Mouse (Mus musculus): Measurements from ENCODE around the gene Cap2. TPM values are rescaled to one million over a fixed set of nuclear protein-coding genes. Genes with fewer than 3 reads are reported as not detected.

The Cap2 gene
- polyA plus RNA-seq, 1 experiment: 159 TPM

DNA sequence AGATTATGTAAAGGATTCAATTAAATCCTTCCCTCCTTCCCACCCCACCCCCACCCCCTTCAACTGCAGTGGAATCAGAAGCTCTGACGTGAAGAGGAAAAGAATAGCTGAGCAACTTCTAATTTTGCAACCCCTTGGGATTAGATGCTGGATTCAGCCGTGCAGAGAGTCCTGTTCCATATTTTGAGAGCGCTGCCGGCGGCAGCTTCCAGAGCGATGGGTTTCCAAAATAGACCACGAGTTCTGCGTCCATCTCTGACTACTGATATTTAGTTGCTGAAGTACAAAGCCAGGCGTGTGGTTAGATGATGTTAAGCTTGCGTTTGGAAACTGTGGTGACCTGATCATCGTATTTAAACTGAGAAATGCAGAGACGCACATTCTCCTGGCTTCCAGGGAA is 22.1 kb downstream of the Cap2 start:
- DNase-seq (ENCODE audit: extremely low spot score in 1 of 2, low spot score in 1 of 2): peak; percentile 31 to 67

DNA sequence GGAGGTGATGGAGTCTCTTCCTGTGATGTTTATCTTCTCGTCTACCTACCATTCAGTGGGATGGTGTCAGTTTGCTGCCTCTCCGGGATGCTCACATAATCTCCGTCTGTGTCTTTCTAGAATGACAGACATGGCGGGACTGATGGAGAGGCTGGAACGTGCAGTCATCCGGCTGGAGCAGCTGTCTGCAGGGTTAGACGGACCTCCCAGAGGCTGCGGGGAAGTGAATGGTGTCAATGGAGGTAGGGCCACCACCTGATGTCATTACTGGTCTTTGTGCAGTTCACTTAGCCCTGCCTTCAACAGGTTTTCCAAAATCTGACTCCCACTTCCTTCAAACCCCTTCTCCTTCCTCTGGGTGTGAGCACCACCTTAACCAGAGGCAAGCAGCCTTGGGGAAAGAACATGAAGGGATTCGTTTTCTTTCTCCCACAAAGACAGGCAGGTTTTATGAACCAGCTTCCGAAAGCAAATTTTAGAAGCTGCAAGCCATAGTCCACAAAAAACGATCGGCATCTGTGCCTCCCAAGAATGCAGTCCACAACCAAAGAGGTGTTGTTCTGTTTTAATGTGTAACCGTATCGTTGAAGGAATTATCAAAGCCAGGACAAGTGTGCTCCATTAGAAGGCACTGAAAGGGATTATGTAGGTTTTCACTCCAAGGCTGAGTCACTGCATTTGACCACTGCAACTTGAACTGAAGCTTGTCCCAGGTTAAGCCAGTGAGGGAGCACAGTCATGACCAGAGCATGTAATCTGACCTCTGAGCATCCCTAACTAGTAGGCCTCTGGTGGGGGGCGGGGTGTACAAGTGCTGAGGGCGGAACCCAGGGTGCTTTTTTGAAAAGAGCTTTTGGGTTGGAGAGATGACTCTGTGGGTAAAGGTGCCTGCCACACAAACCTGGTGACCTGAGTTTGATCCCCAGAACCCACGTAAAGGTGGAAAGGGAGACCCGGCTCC is 23.9 kb downstream of the Cap2 start:
- no peak for DNase-seq (ENCODE audit: extremely low spot score in 1 of 2, low spot score in 1 of 2)

DNA sequence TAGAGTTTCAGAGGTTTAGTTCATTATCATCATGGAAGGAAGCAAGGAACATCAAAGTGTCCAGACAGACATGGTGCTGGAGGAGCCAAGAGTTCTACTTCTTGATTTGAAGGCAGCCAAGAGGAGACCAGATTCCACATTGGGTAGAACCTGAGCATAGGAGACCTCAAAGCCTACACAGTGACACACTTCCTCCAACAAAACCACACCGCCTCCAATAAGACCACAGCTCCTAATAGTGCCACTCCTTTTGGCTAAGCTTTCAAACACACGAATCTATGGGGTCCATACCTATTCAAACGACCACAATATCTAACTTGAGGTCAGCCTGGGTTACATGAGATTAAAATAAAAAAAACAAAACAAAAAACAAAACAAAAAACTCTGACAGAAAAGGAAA is 25.0 kb downstream of the Cap2 start:
- DNase-seq (ENCODE audit: extremely low spot score in 1 of 2, low spot score in 1 of 2): no peak

DNA sequence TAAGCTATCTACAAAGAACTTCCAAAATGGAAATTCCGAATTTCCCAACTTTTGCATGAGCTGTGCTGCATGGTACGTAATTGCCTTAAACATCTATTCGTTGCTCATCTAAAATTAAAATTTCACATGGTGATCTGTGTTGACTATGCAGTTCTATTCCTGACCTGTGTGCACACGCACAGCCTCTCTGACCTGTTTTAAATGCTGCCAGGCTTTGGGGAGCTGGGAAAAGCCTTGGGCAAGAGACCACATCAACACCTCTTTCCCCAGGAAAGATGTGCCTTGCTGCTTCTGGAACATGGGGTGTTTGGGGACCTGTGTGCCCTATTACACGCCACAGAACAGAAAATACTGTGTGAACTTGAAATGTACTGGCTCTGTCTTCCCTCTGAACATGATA is 25.7 kb downstream of the Cap2 start:
- DNase-seq (ENCODE audit: extremely low spot score in 1 of 2, low spot score in 1 of 2): no peak

DNA sequence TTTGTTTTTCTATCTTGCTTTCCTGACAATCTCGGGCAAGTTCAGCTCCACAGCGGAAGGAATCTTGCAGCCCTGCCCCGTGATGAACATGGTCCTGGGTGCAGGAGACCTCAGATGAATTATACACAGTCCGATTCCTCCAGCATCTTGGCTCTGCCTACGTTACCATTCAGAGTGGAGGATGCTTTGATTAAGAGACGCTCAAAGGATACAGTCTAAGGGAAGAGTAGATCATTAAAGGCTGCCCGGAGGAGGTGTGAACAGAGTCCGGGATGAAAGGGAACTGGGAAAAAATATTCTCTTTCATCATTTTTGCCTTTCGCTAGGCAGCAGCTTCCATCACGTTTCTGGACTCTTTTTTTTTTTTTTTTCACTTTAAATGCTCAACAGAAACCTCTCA is 27.4 kb downstream of the Cap2 start:
- no peak for DNase-seq (ENCODE audit: extremely low spot score in 1 of 2, low spot score in 1 of 2)

DNA sequence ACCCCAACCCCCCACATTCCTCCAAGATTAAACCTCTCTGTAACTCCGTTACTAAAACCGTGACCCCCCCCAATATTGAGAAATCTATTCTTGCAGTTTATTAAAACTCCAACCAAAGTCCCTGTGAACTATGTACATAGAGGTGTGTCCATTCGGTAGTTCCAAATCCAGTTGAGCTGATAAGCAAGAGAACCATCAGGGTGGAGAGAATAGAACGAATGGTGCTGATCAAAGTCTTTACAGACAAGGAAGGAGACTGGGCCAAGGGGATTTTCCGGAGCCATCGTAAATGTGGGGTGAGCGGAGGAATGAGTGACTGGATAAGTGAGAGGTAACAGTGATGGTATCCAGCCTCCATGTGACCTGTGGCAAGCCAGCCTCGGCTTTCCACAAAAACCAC is 28.9 kb downstream of the Cap2 start:
- no peak for DNase-seq (ENCODE audit: extremely low spot score in 1 of 2, low spot score in 1 of 2)

DNA sequence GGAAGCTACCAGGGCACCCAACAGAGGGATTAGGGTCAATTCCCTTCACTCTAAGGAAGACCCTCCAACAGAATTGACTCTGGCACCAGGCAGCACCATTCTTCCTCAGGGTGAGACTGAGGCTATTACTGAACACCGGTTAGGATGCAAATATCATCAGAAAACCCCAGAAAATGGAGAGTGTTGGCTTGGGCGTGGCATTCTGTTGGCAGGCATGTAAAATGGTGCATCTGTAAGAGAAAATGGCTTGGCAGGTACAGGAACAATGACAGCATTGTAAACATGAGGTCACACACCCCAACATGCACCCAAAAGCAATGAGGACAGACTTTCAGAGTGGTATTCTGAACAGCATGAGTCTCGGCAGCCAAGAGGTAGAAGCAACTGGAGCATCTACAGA is 30.0 kb downstream of the Cap2 start:
- DNase-seq (ENCODE audit: extremely low spot score in 1 of 2, low spot score in 1 of 2): no peak

DNA sequence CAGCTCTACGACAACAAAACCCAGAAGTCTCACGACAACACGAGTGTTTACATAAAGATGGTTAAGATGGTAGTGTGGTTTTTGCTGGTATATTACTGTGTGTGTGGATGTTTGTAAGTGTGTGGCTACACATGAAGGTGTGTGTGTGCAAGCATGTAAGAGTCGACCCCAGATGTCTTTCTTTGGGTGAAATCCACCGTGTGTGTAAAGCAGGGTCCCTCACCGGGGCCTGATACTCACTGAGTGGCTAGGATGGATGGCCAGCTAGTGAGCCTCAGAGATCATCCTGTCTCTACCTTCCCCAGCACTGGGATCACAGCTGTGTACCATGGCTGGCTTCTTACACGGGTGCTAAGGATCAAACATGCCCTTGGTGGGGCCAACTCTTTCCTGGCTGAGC is 30.6 kb downstream of the Cap2 start:
- DNase-seq (ENCODE audit: extremely low spot score in 1 of 2, low spot score in 1 of 2): no peak

DNA sequence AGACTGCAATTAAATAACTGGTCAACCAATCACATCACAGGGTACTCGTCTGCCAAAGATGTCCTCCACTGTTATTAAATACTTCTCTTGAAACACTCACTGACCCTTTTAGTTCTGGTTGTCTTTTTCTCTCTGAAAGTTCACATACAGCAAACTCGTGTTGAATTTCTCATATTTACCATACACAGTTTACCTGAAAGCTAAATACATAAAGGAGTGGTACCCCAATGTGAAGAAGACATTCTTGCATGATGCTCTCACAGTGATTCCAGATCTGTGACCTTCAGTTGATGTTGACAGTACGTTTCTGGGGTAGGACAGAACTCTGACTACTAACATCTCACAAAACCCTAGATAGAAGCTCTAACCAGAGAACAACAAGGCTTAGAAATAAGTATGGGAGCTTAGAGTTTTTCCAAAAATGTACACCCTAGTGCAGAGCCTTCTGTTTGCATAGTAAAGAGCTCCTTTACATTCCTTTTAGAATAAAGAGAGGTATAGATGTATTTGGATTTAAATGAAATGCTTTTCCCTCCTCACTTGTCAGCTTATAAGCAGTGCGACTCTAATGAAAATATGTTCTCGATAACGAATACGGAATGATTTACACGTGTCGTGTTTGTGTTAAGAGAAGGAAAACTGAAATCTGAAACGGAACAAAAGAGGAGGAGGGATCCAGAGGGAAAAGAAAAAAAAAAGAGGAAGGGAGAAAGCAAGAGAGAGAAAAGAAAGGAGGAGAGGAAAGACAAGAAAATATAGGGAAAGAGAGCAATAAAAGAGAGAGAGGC is 31.9 kb downstream of the Cap2 start:
- no peak for DNase-seq (ENCODE audit: extremely low spot score in 1 of 2, low spot score in 1 of 2)

DNA sequence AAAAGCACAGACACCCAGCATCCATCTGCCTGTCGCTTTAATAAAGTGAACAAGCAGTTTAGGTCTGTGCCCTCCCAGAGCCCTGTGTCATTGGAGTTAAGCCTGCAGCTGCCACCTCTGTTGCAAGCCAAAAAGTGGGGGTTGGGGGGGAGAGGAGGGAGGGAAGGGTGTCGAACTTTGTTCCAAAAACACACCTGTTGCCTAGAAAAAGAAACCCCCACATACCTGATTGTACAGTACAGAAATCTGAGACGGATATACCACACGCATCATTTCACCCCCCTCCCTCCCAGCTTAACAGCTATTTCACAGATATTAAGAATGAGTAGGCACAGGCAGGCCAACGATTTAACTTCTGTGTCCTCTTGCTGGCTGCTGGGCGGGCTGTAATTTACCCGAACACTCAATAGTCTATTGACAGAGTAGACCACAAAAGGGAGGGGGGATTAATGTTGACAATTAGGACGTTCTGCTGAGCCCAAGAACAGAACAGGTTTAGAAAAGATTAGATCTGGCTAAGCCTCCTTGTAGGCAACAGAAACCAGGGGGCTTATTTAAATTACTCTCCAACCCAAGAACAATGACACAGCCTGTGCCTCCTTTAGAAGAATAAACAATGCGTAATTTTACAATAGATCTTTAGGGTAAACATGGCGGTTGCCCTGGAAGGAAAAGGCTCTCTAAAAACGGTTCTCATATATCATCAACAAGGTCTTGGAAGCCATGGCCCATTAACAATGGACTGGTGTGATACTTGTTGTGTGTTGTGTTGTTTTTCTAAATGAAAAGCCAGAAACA is 32.7 kb downstream of the Cap2 start:
- DNase-seq (ENCODE audit: extremely low spot score in 1 of 2, low spot score in 1 of 2): no peak

DNA sequence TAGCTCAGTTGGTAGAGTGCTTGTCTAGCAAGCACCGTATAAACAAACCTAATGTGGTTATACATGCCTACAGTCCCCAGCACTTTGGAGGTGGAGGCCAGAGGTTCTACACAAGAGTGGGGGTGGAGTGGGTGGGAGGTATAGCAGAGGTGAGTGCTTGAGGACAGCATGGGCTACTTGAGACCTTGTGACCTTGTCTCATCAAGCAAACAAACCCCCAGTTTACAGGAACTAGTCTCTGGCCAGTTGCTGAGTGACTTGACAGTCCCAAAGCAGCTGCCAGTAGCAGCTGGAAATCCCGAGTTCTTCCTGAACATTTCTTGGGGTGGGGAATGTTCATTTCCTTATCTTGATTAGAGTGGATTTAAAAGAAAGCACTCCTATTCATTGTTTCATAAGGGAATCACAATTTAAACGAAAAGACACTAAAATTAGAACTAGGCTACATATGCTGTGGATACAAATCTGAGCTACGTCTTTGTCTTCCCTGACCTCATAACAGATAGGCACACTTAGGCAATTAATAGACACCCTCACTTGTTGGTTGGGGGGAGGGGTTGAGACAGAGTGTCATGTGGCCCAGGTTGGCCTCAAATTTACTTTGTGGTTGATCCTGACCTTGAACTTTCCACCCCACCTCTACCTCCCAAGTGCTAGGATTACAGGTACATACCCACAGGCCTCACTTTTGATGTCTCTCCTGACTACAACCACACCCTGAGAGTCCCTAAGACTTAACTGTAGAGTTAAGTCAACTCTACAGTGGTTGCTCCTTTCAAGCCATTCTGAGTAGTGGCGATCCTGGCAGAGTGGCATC is 33.5 kb downstream of the Cap2 start:
- no peak for DNase-seq (ENCODE audit: extremely low spot score in 1 of 2, low spot score in 1 of 2)

DNA sequence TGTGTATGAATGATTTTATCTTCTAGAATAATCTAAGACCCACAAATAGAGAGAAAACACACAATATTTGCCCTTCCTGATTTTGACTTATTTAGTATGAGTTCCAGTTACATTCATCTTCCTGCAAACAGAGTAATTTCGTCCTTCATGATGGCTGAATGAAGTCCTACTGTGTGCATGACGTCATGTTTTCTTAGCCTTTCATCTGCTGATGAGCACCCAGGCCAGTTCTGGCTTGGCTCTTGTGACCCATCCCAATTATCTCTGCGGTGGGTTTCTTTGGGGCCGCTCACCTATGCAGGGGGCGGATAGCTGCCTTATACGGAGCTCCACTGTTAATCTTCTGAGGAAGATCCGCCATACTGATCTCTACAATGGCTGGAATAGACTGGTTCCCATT is 37.6 kb downstream of the Cap2 start:
- DNase-seq (ENCODE audit: extremely low spot score in 1 of 2, low spot score in 1 of 2): no peak

DNA sequence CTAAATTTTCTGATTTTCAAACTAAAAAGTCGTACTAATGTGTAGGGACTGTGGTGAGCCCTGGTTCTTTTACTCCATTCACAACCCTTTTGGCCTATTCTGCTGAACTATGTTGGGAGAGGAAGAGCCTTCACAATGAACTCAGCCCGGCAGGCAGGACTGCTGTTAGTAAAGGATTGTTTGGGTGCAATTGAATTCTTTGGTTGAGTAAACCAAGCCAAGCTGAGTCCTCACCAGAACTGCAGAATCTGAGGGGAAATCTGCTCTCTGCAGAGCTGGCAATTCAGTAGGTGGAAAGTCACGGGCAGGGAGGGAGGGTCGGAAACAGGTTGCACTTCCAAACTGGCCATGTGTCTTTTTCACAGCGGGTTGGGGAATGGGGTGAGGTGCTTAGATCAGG is 39.3 kb downstream of the Cap2 start:
- no peak for DNase-seq (ENCODE audit: extremely low spot score in 1 of 2, low spot score in 1 of 2)

DNA sequence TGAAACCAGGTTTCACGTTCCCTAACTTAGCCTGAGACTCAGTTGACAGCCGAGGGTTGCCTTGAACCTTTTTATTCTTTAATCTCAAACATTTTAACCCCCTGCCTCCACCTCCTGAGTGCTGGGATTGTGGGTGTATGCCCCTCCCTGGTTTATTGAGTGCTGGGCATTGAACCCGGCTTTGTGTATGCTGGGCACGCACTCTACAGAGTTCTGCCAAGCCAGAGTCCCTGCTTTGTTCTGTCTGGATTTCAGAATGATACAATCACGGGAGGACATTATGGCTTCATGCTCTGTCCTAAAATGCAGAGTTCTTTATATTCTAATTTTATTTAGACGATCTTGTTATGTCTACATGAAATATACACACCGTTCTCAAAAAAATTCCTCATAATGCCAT is 41.1 kb downstream of the Cap2 start:
- DNase-seq (ENCODE audit: extremely low spot score in 1 of 2, low spot score in 1 of 2): no peak

DNA sequence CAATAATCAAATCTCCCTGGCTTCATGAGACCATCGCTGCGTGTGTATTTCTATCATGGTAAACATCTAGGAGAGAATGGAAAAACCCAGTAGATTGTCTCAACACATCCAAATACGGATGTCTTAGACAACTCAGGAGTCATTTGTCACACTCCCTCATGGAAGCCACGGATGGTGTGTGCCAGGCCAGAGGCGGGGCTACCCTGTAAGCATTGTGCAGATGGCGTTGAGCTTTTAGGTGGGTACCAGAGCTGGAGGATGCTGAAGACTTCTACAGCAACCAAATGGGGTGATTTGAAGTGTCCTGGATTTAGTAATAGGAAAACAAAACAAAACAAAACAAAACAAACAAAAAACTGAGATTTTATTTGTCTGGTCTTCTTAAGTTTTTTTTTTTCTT is 43.0 kb downstream of the Cap2 start:
- no peak for DNase-seq (ENCODE audit: extremely low spot score in 1 of 2, low spot score in 1 of 2)

DNA sequence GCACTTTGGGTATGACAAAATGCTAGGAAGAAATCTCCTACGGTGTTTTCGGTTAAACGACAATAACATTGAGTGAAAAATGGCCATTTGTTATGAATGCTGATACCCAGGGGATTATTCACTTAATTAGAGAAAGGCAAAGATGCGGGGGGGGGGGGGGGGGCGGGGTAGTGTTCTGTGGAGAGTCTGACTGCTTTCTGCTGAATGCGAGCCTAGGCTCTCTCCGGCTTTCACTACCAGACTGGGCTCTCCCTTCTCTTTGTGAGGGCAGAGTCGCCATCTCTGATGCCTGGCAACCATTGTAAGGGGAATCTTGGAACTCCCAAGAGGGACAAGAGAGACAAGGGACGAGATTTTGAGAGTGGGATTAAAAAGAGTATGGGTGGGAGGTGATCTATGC is 43.4 kb downstream of the Cap2 start:
- DNase-seq (ENCODE audit: extremely low spot score in 1 of 2, low spot score in 1 of 2): no peak

DNA sequence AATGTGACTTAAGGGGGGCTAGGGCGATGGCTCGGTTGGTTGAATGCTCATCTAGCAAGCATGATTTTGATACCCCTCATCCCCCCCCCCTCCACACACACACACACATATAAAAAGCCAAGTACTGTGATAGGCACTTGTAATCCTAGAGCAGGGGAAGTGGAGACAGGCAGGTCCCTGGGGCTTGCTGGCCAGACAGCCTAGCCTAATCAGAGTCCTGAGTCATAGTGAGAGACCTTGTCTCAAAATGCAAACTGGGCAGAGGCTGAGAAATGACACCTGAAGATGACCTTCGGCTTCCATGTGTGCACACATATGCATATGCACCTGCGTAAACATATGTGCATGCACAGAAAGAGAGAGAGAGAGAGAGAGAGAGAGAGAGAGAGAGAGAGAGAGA is 45.2 kb downstream of the Cap2 start:
- no peak for DNase-seq (ENCODE audit: extremely low spot score in 1 of 2, low spot score in 1 of 2)

DNA sequence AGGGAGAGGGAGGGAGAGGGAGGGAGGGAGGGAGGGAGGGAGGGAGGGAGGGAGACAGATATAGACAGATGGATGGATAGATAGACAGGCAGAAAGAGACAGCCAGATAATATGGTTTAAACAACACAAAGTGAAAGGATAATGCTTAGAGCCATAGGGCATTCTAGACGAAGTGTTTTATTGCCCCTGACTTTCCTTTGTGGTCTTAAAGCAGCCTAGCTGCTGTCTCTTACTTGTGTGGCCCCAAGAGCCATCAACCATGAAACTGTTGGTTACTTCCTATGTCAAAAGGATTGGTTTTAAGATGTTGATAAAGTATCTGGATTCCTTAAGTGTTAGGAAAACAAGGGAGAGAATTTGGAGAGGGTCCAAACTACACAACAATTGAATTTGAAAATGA is 45.6 kb downstream of the Cap2 start:
- DNase-seq (ENCODE audit: extremely low spot score in 1 of 2, low spot score in 1 of 2): no peak

DNA sequence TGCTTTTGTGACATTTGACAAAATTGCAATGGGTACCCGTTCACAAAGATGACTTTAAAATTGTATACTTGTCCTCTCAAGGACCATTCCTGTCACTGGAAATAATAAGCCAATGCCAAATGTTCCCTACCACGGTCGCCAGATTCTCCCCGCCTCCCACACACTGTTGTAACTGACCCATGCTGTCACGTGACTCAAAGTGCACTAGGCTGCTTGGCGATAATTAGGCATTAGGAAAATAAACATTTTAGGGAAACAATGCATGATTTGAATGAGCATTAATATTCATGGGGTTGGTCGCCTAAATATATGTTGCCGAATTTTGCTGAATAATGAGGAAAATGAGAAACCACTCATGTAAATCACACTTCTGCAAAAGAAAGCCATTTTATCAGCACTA is 46.5 kb downstream of the Cap2 start:
- DNase-seq (ENCODE audit: extremely low spot score in 1 of 2, low spot score in 1 of 2): no peak

DNA sequence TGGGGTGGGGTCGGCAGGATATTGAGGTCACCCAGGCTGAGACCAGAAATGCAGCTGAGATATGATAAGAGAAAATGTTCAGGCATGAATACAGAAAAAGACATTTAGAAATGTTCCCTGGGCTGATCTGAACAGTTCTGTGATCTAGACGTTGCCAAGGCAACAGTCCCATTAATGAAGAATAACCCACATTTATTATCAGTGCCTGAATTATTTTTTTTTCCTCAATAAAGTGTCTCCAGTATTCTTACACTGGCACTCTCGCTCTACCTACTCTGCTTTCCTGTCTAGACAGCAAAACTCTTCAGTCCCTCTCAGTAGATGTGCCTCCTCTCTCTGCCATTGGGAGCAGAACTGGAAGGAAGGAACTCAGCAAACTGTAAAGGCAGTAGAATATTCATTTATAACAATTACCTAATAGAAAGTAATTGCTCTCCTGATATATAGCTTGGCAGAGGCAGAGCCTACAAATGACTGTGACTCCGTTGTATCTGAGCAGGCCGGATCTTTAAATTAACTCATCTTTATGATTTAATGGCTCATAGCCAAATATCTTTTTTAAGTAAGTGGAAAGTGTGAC is 47.0 kb downstream of the Cap2 start:
- no peak for DNase-seq (ENCODE audit: extremely low spot score in 1 of 2, low spot score in 1 of 2)
